12 mouse cellular contexts compared by ENCODE assay signal in the genomic region with DNA sequence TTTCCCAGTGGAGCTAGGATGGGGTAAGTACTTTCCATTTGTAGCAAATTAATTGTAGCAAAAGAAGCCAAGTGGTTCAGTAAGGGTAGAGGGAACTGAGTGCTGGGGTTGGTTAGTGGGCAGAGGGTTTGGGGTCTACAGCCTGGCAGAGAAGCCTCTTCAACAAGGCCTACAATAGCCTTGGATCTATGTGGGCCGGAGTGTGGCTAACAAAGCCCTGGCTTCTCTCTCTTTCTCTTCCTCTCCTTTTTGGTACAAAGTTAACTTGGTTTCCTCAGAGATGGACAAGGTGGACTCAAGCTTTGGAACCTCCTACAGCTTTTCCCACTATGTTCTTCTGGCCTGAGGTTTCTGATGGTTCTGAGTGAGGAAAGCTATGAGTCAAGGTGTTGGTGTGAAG. TPM values are rescaled to one million over a fixed set of nuclear protein-coding genes. Genes with fewer than 3 reads are reported as not detected.
DNase-seq lines count a peak whose midpoint lies in the region; ATAC-seq and TF ChIP-seq lines count a peak whose summit lies in the region.
"Had no signal": no experiment of that assay in that cellular context is flagged by ENCODE, and none has a peak within 500 bp of the region (broad histone marks: within the 10 kb centered on the region; RNA-seq: fewer than 3 reads in every experiment).

No protein-coding gene starts in this region.

- intact Hi-C loops in gastrocnemius, postnatal 14 days (cut with DNase I; ENCODE audit: low total_unique reads): loop anchor here (5.0 kb wide), 2 partner anchors 199 to 334 kb away; no protein-coding TSS in a partner anchor

- peak overlapping the region; percentile 7; the same call in 1 of the 2 replicates for H3K4me3 ChIP-seq in kidney, embryonic 16.5 days (ENCODE audit: low read length)
- H3K4me3 ChIP-seq in hindbrain, embryonic 13.5 days: peak overlapping the region; percentile 58
- peak overlapping the region; percentile 16; the same call in 1 of the 2 replicates for H3K4me3 ChIP-seq in intestine, postnatal 0 days (ENCODE audit: low read depth, low read length)
- 0 out of 2 replicates have a peak overlapping the region, but pooled peaks have one; percentile 3 for H3K4me3 ChIP-seq in neural tube, embryonic 15.5 days (replicated peaks)

- no peak for DNase-seq in kidney, adult 18-20 months
- DNase-seq in urinary bladder, postnatal 36 days (ENCODE audit: low spot score in 2 of 2): no peak
- DNase-seq in gastrocnemius, postnatal 14 days: no peak
- DNase-seq: cerebellum, adult 11-12 months had no signal

- TF ChIP-seq CTCF in intestine, postnatal 0 days (IDR thresholded peaks at IDR 0.05; ENCODE audit: low read depth): no peak

- peaks cover 87% of the 10 kb centered on the region for H3K4me1 ChIP-seq in kidney, embryonic 16.5 days (ENCODE audit: insufficient read depth, low read length)
- peaks cover 40% of the 10 kb centered on the region for H3K4me1 ChIP-seq in hindbrain, embryonic 13.5 days (replicated peaks)
- no peaks in the 10 kb centered on the region for H3K4me1 ChIP-seq in intestine, postnatal 0 days (replicated peaks; ENCODE audit: control insufficient read depth, insufficient read depth, low read length)
- peaks cover 84% of the 10 kb centered on the region for H3K4me1 ChIP-seq in neural tube, embryonic 15.5 days

- H3K27me3 ChIP-seq in kidney, embryonic 16.5 days (ENCODE audit: insufficient read depth, low read length): 0 out of 2 replicates have a peak, but pooled peaks cover 5% of the 10 kb centered on the region
- H3K27me3 ChIP-seq in hindbrain, embryonic 13.5 days: peaks cover 99% of the 10 kb centered on the region
- peaks cover 29% of the 10 kb centered on the region; the same call in 1 of the 2 replicates for H3K27me3 ChIP-seq in intestine, postnatal 0 days (replicated peaks; ENCODE audit: control insufficient read depth, insufficient read depth, low read length)
- H3K27me3 ChIP-seq in neural tube, embryonic 15.5 days (replicated peaks): no peaks in the 10 kb centered on the region

- H3K9ac ChIP-seq in kidney, embryonic 16.5 days (replicated peaks; ENCODE audit: low read length): peak overlapping the region; percentile 53
- H3K9ac ChIP-seq in hindbrain, embryonic 13.5 days: peak overlapping the region; percentile 90
- no peak overlapping the region for H3K9ac ChIP-seq in intestine, postnatal 0 days (ENCODE audit: low read depth, low read length)
- H3K9ac ChIP-seq in neural tube, embryonic 15.5 days (replicated peaks): peak overlapping the region; percentile 34
- H3K9ac ChIP-seq: liver, embryonic 14.5 days had no signal

- no peaks in the 10 kb centered on the region for H3K9me3 ChIP-seq in kidney, embryonic 16.5 days (ENCODE audit: low read length)
- H3K9me3 ChIP-seq in hindbrain, embryonic 13.5 days: no peaks in the 10 kb centered on the region
- H3K9me3 ChIP-seq in intestine, postnatal 0 days (ENCODE audit: control insufficient read depth): no peaks in the 10 kb centered on the region
- no peaks in the 10 kb centered on the region for H3K9me3 ChIP-seq in neural tube, embryonic 15.5 days (replicated peaks)

- H3K27ac ChIP-seq in kidney, embryonic 16.5 days (ENCODE audit: low read length): peak overlapping the region; percentile 83
- peak overlapping the region; percentile 95 for H3K27ac ChIP-seq in hindbrain, embryonic 13.5 days
- H3K27ac ChIP-seq in intestine, postnatal 0 days (ENCODE audit: low read depth, low read length): peak overlapping the region; percentile 3; the same call in 1 of the 2 replicates
- peak overlapping the region; percentile 76 for H3K27ac ChIP-seq in neural tube, embryonic 15.5 days (replicated peaks)
- H3K27ac ChIP-seq: liver, embryonic 14.5 days had no signal

- 54% methylated on average over 1 of the region's 1 CpGs for WGBS in kidney, embryonic 16.5 days
- 15% methylated on average over 1 of the region's 1 CpGs for WGBS in hindbrain, embryonic 13.5 days
- 43% methylated on average over 1 of the region's 1 CpGs for WGBS in intestine, postnatal 0 days
- WGBS in neural tube, embryonic 15.5 days: 15% methylated on average over 1 of the region's 1 CpGs

- no peak for ATAC-seq in kidney, embryonic 16.5 days (ENCODE audit: low FRiP score, low TSS enrichment)
- no peak for ATAC-seq in hindbrain, embryonic 13.5 days (ENCODE audit: low FRiP score)
- no peak for ATAC-seq in intestine, postnatal 0 days
- ATAC-seq in neural tube, embryonic 15.5 days (ENCODE audit: low FRiP score): no peak
- ATAC-seq: activated CD4-positive, CD25-positive, alpha-beta regulatory T cell, adult 4 months had no signal

- peaks cover 18% of the 10 kb centered on the region; the same call in 1 of the 2 replicates for H3K36me3 ChIP-seq in kidney, embryonic 16.5 days (ENCODE audit: insufficient read depth, low read length)
- H3K36me3 ChIP-seq in hindbrain, embryonic 13.5 days: no peaks in the 10 kb centered on the region
- H3K36me3 ChIP-seq in intestine, postnatal 0 days (ENCODE audit: control insufficient read depth, insufficient read depth): no peaks in the 10 kb centered on the region
- peaks cover 11% of the 10 kb centered on the region; the same call in 1 of the 2 replicates for H3K36me3 ChIP-seq in neural tube, embryonic 15.5 days

- H3K4me2 ChIP-seq in kidney, embryonic 16.5 days (replicated peaks; ENCODE audit: low read depth, low read length): peak overlapping the region; percentile 36
- peak overlapping the region; percentile 64 for H3K4me2 ChIP-seq in hindbrain, embryonic 13.5 days
- H3K4me2 ChIP-seq in intestine, postnatal 0 days (replicated peaks; ENCODE audit: low read depth): peak overlapping the region; percentile 60
- H3K4me2 ChIP-seq in neural tube, embryonic 15.5 days: peak overlapping the region; percentile 85

RNA-seq across cellular contexts. Expression of gene Hoxa5, which starts 3.1 kb away (rescaled TPM):
- polyA plus RNA-seq in kidney, embryonic 16.5 days (2015; fragmentation: Nextera tagmentation; extraction: Ambion mirVana): 9.0 and 9.5 TPM in 2 replicates
- 116 and 150 TPM in 2 replicates for polyA plus RNA-seq in hindbrain, embryonic 13.5 days (2015; fragmentation: Nextera tagmentation; extraction: Ambion mirVana)
- 14.8 and 15.3 TPM in 2 replicates for polyA plus RNA-seq in intestine, postnatal 0 days (2015; fragmentation: Nextera tagmentation; extraction: Ambion mirVana)
- polyA plus RNA-seq in neural tube, embryonic 15.5 days (2015; fragmentation: Nextera tagmentation; extraction: Ambion mirVana): 26.8 and 73.9 TPM in 2 replicates
- 1 to 10 TPM; 1.9 to 2.5 TPM for total RNA-seq in gastrocnemius, postnatal 14 days (2021)
- polyA plus RNA-seq: activated CD4-positive, CD25-positive, alpha-beta regulatory T cell, adult 4 months; cortical plate, adult 2 months had no signal

RNA-seq across cellular contexts. Expression of gene Hoxa6, which starts 7.3 kb away (rescaled TPM):
- 2.9 and 3.8 TPM in 2 replicates for polyA plus RNA-seq in kidney, embryonic 16.5 days (2015; fragmentation: Nextera tagmentation; extraction: Ambion mirVana)
- polyA plus RNA-seq in hindbrain, embryonic 13.5 days (2015; fragmentation: Nextera tagmentation; extraction: Ambion mirVana): 16.3 and 28.0 TPM in 2 replicates
- polyA plus RNA-seq in intestine, postnatal 0 days (2015; fragmentation: Nextera tagmentation; extraction: Ambion mirVana): 0.76 and 0.81 TPM in 2 replicates
- 10.3 and 15.0 TPM in 2 replicates for polyA plus RNA-seq in neural tube, embryonic 15.5 days (2015; fragmentation: Nextera tagmentation; extraction: Ambion mirVana)
- total RNA-seq in gastrocnemius, postnatal 14 days (2021): 1 to 10 TPM in 1 of 2 experiments, under 1 TPM in 1; 0.74 to 1.3 TPM
- total RNA-seq: heart, postnatal 25 days had no signal
- polyA plus RNA-seq: activated CD4-positive, CD25-positive, alpha-beta regulatory T cell, adult 4 months; cortical plate, adult 2 months; liver, embryonic 14.5 days had no signal

RNA-seq across cellular contexts. Expression of gene Hoxa4, which starts 9.7 kb away (rescaled TPM):
- polyA plus RNA-seq in kidney, embryonic 16.5 days (2015; fragmentation: Nextera tagmentation; extraction: Ambion mirVana): 1.2 and 1.4 TPM in 2 replicates
- 14.5 and 14.8 TPM in 2 replicates for polyA plus RNA-seq in hindbrain, embryonic 13.5 days (2015; fragmentation: Nextera tagmentation; extraction: Ambion mirVana)
- polyA plus RNA-seq in intestine, postnatal 0 days (2015; fragmentation: Nextera tagmentation; extraction: Ambion mirVana): 3.6 and 4.5 TPM in 2 replicates
- polyA plus RNA-seq in neural tube, embryonic 15.5 days (2015; fragmentation: Nextera tagmentation; extraction: Ambion mirVana): 2.3 and 5.7 TPM in 2 replicates
- total RNA-seq in gastrocnemius, postnatal 14 days (2021): 1 to 10 TPM; 4.1 to 4.9 TPM
- polyA plus RNA-seq: activated CD4-positive, CD25-positive, alpha-beta regulatory T cell, adult 4 months; cortical plate, adult 2 months had no signal

RNA-seq across cellular contexts. Expression of gene Hoxa3, which starts 11.9 kb away (rescaled TPM):
- polyA plus RNA-seq in kidney, embryonic 16.5 days (2015; fragmentation: Nextera tagmentation; extraction: Ambion mirVana): 8.2 and 10.8 TPM in 2 replicates
- 21.8 and 23.8 TPM in 2 replicates for polyA plus RNA-seq in hindbrain, embryonic 13.5 days (2015; fragmentation: Nextera tagmentation; extraction: Ambion mirVana)
- 3.4 and 3.6 TPM in 2 replicates for polyA plus RNA-seq in intestine, postnatal 0 days (2015; fragmentation: Nextera tagmentation; extraction: Ambion mirVana)
- polyA plus RNA-seq in neural tube, embryonic 15.5 days (2015; fragmentation: Nextera tagmentation; extraction: Ambion mirVana): 10.7 and 14.6 TPM in 2 replicates
- 1 to 10 TPM; 2.4 to 3.1 TPM for total RNA-seq in gastrocnemius, postnatal 14 days (2021)
- polyA plus RNA-seq: cortical plate, adult 2 months had no signal

RNA-seq across cellular contexts. Expression of gene Gm28308, which starts 11.9 kb away (rescaled TPM):
- polyA plus RNA-seq in kidney, embryonic 16.5 days (2015; fragmentation: Nextera tagmentation; extraction: Ambion mirVana): not detected in 2 replicates
- polyA plus RNA-seq in hindbrain, embryonic 13.5 days (2015; fragmentation: Nextera tagmentation; extraction: Ambion mirVana): not detected in 2 replicates
- not detected in 2 replicates for polyA plus RNA-seq in intestine, postnatal 0 days (2015; fragmentation: Nextera tagmentation; extraction: Ambion mirVana)
- polyA plus RNA-seq in neural tube, embryonic 15.5 days (2015; fragmentation: Nextera tagmentation; extraction: Ambion mirVana): not detected in 2 replicates
- under 1 TPM in 1 of 2 experiments, not detected in 1; 0.51 TPM for total RNA-seq in gastrocnemius, postnatal 14 days (2021)
- total RNA-seq: heart, postnatal 25 days had no signal
- polyA plus RNA-seq: activated CD4-positive, CD25-positive, alpha-beta regulatory T cell, adult 4 months; cortical plate, adult 2 months; liver, embryonic 14.5 days had no signal

Comparison
In these comparisons a context has a peak if more than half of its experiments do, and no peak if none do; other contexts are left out.
1. H3K27ac ChIP-seq: peak in every context shown above with its lines; median percentile 95 in hindbrain, embryonic 13.5 days; 83 in kidney, embryonic 16.5 days; 76 in neural tube, embryonic 15.5 days; 3 in intestine, postnatal 0 days.
2. H3K4me3 ChIP-seq: peak in every context shown above with its lines; median percentile 58 in hindbrain, embryonic 13.5 days; 16 in intestine, postnatal 0 days; 7 in kidney, embryonic 16.5 days; 3 in neural tube, embryonic 15.5 days.